Mouse (Mus musculus): ENCODE data around the gene Focad.

Focad gene

DNA sequence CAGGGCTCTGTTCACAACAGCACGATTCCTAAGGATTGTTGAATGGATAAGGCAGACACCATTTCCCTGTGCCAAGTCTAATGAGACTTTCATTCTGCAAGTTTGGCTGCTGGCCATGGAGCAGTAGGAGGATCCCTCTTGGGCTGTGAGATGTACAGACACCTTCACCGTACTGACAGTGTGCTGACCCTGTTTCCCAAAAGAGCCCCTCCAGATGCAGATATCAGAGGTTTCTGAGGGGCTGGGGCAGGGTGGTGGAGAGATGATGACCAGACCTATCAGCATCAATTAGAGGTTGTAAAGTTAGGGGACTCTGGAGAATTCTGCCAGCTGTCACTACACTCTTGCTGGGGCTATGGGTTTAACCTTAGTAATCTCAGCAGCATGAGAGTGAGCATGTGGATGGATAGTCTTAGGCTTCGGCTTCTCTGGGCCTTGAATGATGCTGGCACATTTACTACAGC, 115.0 kb downstream of the Focad start:
- no peak for DNase-seq (ENCODE audit: extremely low read depth, insufficient read length, low spot score)

DNA sequence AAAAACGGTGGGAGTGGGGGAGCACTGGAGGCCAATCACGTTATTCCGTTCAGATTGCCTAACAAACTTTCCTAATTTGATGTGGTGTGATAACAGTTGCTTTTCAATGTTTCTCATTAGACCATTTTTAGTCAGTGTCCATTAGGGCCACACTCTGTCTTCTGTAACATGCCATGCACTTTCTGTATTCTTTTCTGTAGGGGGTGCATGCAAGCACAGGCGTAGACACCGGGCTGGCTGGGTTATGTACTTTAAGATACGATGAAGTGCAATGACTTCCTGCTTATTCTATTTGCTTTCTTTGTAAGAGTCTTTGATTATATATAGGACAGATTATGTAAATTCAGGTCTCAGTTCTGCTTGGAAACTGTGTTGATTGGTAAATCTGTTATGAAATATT, 116.2 kb downstream of the Focad start:
- no peak for DNase-seq (ENCODE audit: extremely low read depth, insufficient read length, low spot score)

DNA sequence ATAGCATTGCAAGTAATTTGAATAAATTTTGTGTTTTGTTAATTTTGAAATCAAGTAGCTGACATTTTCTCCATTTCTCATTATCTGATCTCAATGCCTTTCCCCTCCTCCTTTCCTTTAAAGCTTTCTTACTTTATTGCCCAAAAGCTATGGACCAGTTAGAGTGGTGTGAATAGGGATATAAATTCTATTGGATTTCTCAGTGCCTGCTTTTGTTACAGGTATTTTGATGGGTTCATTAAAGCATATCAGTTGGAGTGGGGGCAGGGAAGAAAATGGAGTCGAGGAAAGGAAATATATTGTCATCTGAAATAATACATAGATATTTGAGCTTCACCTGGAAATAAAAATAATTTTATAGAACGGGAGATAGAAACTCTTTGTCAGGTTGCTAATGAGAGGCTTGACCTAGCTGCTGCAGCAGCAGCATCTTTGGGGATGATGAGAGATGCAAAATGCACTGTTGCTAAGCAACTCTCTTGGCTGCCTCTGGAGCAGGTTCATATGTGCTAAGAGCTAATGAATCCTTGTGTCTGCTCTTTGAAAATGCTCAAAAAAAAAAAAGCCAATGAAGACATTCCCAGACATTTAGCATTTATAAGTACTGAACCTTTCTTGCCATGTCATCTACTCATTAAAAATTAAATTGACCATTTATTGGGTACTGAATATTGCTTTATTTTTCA, 116.9 kb downstream of the Focad start:
- DNase-seq (ENCODE audit: extremely low read depth, insufficient read length, low spot score): no peak

DNA sequence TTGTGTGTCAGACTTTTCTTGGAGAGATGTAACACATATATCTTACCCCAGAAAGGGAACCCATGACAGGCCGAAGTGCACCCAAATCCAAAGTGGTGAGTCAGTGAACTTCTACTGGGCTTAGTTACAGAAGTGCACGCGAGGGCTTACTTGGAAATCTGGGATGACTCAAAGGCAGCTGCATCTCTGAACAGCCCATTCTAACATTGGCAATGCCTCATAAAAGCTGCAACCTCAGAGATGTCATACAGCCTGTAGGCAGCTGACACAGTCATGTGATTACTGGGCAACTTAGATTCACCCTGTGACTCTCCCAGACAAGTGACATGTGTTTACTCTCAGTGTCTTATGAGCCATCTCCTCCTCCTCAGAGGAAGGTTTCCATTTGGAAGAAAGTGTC, 119.5 kb downstream of the Focad start:
- peak; percentile 74 for DNase-seq (ENCODE audit: extremely low read depth, insufficient read length, low spot score)

DNA sequence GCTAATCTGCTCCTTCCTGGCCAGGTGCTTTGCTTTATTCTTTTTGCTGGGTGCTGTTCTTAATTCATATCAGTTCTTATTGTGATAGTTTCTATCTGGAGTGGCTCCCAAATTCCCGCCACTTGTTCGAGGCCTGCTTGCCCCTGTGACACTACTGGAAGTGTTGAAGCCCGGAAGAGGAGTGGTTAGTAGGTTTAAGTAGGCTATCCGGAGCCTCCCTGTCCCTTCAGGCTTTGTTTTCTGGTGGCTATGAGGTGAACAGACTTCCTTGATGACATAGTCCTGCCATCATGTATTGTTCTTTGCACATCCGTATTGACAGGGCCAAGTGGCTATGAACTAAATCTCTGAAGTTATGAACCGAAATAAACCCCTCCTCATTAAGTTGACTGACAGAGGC, 123.9 kb downstream of the Focad start:
- DNase-seq (ENCODE audit: extremely low read depth, insufficient read length, low spot score): no peak

DNA sequence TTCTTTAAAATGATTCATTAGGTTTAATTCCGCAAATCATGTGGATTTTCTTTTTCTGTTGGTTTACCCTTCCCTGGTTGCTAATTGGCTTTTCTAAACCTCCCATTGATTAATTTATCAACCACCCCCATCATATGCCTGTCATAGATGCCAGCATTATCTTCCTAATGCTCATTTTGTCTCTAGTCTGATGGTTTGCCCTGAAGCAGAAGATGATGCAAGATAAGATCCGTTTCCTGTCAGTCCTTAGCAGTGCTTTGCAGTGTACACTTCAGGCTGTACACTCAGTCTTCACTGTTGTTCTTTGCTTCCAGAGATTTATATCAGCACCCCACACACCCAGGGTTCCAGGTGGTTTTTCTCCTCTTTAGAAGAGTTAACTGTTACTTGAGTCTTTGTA, 124.4 kb downstream of the Focad start:
- DNase-seq (ENCODE audit: extremely low read depth, insufficient read length, low spot score): no peak

DNA sequence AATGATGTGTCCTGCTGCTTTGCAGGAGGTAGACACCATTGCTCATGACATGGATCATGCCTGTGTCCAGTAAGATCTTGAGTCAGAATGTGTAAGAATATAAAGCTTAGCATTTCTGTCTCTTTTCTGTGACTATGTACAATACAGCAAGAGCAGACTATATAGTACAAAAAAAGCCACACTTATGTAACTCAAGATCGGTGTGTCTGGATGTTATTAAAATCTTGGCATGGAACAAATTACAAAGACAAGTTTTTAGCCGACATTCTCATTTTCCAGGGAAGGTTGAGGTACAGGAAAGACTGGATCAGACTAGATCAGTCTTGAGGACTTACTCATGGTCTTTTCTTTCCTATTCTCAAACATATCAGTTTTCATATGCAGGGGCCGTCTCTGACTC, 136.9 kb downstream of the Focad start:
- DNase-seq (ENCODE audit: extremely low read depth, insufficient read length, low spot score): no peak

DNA sequence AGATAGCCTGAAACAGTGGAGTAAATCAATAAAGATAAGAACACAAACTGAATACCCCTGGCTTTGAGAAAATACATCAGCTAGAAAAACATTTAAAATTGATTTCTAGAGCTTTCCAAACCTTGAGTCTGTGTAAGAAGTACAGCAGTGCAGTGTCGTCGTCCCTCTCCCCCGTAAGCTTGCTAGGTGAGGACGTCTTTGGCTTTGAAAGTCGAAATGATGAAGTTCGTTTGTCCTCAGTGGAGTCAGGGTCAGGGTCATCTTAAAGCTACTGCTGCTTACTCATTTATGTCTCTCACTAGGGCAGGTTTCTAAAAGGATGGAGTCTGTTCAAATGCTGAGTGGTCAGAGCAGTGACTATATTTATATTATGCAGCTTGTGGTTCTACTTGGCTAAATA, 141.5 kb downstream of the Focad start:
- DNase-seq (ENCODE audit: extremely low read depth, insufficient read length, low spot score): no peak

DNA sequence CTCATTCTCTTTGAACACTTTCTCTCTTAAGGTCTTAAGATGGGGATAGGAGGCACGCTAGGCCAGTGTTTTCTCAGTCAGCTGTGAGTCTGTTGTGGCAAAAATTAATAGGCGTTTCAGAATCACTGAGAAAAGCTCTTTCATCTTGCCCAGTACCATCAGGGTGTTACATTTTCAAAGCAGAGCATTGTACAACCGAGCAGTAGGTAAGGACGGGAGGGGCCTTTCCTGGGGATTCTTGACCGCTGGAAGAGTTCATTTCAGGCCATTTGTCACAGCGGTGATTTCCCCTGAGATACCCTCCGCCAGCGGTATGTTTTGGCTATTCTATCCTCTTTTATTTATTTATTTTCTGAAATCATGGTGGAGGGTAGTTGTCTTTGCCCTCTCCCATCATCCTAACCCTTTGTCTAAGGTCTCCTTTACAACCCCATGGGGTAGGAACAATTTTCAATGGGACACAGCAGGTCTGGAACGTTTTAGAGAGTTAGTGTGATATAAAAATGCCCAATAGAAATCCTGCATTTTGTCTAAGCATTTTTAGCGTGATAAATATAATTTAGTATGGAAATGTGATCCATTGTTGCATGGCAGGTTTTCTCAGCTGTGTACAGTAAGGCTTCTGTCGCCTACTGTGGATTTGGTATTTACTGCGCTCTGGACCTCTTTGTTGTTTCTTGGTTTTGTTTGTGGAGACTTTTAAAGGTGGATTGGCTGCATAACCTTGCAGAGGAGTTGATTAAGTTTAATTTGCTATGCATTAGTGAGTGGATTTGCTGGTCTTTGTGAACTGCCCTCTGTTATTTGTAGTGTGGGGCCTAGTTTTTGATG, 142.7 kb downstream of the Focad start:
- DNase-seq (ENCODE audit: extremely low read depth, insufficient read length, low spot score): no peak

DNA sequence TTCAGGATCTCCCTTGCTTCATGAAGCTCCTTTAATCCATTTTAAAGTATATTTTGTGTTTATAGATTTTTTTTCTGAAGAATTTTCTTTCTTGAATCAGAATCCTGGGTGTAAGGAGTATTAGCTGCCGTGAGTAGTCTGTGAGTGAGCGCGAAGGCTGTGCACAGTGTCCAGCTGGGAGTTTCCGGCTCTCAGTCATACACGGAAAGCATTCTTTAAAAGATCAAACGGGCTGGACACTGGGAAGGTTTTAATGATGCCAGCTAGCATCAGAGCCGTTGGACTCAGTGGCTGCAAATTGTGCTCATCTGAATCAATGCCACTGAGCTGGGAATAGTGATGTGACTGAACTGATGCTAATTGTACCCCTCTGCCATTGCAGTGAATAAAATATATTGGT, 143.9 kb downstream of the Focad start:
- no peak for DNase-seq (ENCODE audit: extremely low read depth, insufficient read length, low spot score)

DNA sequence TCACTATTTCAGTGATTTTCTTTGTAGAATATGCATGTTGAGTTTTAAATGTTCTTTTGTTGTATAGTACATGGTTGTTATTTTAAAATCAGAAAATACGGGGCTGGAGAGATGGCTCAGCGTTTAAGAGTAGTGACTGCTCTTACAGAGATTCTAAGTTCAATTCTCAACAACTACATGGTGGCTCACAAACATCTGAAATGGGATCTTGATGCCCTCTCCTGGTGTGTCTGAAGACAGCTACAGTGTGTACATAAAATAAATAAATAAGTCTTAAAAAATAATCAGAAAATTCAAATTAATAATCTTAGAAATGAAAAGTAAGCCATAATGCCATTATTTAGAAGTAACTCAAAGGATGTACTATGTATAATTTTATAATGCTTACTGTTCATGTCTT, 149.4 kb downstream of the Focad start:
- DNase-seq (ENCODE audit: extremely low read depth, insufficient read length, low spot score): no peak

DNA sequence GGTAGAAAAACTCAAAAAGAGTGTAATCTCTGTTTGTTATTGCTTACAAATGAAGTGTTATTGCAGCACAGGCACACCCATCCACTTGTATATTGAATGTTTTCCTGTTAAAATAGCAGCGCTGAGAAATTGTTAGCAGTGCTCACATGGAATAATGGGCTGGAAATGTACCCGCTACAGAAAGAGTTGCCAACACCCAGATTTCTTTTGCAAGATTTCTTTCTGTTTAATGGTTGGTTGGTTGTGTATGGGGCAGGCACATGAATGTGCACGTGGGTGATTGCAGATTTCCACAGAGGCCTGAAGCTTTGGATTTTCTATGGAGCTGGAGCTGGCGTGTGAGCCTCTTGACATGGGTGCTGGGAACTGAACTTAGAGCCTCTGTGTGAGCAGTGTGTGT, 151.1 kb downstream of the Focad start:
- DNase-seq (ENCODE audit: extremely low read depth, insufficient read length, low spot score): no peak

DNA sequence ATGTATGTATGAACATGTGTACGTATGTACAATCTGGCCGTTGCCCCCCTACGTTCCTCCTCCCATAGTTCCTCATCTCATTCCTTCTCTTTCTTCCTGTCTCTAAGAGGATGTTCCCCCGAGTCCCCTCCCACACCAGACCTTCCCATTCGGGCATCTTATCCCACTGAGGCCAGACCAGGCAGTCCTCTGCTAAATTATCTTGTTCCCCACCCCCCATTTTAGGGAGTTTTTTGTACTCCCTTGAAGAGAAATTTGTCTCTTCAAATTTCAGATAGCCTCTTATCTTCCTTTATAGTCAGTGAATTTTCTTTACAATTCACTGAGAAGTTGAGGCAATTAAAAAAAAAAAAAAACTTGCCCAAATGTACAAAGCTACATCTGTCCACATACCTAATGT, 166.9 kb downstream of the Focad start:
- no peak for DNase-seq (ENCODE audit: extremely low read depth, insufficient read length, low spot score)

DNA sequence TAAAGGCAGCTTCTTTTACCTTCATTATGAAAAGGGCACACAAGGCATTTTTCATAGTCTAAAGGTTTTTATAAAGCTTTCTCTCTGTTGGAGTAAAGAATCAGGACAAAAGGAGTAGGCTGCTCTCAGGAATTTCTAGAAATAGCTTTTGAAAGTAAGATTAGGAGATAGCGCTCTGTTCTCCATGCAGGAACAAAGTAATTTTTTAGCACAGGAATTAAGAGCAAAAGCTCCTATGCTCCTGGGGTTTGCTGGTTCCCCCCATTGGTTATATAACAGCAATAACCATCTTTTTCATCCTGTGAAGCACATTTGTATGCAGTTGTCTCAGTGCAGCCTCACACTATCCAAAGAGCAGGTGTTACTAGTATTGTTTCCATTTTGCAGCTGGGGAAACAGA, 170.1 kb downstream of the Focad start:
- no peak for DNase-seq (ENCODE audit: extremely low read depth, insufficient read length, low spot score)

DNA sequence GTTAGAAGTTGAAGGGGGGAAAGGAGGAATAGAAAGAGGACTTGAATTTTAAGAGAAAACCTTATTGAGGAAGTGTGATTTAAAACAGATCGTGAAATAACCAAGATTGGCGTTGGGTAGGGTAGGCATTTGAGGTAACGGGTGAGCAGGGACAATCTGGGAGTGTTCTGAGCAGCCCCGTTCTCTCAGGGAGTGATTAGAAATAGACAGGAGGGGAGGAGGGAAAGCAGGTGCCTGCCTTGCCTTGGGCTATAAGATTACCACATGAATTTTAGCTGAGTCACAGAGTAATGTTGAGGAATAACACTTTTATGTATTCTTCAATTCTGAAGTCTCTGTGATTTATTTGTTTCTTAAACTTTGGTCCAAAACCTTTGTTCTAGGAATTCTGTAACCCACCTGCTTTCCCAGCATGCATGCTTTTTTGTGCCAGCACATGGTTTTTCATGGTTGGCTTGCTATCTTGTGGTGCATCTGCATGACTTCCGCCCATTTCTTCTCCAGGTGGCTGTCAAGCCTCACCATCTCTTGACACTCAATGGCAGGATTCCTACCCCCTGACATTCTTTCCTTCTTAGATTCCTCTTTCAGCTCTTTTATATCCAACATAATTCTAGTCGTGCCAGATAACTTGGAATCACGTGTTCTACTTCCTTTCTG, 176.1 kb downstream of the Focad start:
- no peak for DNase-seq (ENCODE audit: extremely low read depth, insufficient read length, low spot score)

DNA sequence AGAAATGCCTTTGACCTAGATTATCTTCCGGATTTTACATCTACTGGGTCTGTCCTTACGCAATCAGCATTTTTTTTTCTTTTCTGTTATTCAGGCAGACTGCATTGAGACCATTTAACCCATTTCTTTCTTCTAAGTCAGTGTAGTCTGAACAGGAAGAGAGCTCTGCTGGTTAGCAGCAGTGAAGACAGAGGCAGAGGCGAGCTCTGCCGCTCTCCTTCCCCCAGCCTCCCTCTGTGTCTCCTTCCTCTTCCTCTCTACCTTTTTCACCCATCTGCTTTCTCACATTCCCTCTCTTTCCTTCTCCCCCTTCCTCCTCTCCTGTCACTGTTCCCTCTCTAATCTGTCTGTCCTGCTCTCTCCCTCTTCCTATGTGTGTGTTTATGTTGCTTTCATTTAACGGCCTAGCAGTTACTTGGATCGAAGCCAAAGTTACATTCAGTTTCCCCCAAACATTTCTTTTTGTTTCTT, 181.2 kb downstream of the Focad start:
- DNase-seq (ENCODE audit: extremely low read depth, insufficient read length, low spot score): no peak

DNA sequence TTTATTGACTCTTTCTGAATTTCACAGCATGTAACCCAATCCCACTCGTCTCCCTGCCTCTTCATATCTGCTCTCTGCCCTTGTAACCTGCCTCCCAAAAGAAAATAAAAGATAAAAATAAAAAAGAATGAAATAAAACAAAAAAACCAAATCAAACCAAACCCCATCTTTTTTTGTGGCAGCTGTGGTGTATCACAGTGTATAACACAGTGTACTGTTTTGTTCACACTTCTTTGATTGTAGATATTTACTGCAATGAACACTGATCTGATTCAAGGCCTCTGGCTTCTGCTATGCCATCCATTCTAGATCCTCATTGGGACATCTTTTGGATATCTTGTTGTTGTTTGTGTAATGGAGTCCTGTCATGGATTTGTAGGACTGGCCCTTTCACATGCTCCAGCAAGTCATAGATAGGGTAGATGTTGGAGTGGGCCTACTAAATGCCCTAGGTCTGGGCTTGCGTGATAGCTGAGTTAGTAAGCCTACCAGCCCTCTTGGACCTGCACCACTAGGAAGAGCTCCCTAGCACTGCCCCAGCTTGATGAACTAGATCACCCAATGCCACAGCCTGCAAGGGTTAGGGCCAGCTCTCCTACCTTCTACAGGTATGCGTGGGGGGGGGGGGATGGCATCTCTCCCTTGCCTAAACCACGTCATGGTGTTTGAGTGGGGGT, 181.8 kb downstream of the Focad start:
- DNase-seq (ENCODE audit: extremely low read depth, insufficient read length, low spot score): no peak

DNA sequence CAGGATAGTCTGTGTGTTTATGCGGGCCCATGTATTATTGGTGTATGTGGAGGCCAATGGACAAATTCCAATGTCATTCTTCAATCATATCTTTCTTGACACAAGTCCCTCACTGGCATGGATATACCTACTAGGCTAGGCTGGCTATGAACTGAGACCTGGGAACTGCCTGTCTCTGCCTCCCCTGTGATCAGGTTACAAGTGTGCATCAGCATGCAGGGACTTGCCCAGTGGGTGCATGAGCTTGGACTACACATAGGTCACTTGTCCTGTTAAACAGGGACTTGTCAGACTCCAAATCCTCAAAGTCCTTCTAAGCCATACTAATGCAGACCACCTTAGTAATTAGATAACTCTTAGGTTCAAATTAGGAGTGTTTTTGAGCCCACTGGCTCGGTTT, 184.1 kb downstream of the Focad start:
- DNase-seq (ENCODE audit: extremely low read depth, insufficient read length, low spot score): no peak

DNA sequence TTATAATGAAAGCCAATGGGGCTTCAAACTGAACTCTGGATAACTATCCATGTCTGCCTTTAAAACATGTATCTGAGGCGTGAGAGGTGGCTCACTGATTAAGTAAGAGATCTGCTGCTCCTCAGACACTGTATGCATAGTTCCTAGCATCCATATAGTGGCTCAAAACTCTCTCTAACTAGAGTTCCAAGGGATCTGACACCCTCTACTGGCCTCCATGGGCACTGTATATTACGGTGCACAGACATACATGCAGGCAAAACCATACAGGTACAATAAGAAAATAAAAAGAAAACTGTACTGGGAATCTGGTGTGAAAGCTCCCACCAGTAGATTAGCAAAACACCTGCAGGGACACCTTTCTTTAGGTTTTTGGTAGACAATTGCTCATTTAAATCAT, 186.1 kb downstream of the Focad start:
- DNase-seq (ENCODE audit: extremely low read depth, insufficient read length, low spot score): no peak

DNA sequence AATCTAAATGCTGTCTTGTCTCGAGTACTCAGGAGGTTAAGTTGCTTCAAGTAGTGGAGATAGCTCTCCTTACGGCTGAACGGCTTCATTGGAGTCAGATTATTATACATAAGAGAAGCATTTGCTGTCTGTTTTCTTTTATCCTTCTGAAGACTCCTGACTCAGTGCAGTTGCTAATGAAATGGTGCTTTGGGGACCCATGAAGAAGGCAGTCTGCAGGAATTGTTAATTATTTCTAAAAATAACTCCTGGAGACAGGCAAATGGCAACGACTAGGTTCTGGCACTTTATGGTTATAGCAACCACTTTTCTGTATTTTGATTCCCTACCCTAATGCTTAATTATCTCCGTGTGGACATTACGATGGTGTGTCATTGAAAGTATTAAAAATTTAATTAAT, 201.1 kb downstream of the Focad start:
- no peak for DNase-seq (ENCODE audit: extremely low read depth, insufficient read length, low spot score)

DNA sequence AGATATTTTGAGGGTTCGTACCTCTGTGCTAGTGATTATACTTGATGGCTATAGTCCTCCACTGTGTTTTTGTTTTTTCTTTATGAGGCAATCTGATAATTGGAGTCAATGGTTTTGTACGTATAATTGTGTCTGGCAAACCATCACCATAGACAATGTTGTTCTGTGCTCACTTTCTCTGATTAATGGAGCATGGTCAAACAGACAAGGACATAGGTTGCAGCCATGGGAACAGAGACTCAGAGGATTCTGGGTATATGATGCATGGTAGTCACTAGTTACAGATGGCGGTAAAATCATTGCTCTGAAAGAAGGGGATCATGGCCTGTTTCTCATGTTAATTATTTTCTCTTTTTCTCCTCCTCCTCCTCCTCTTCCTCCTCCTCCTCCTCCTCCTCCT, 205.1 kb downstream of the Focad start:
- DNase-seq (ENCODE audit: extremely low read depth, insufficient read length, low spot score): no peak
